Mouse (Mus musculus) liver, embryonic 16.5 days (tissue): ENCODE measurements around the gene Adssl1. TPM values are rescaled to one million over a fixed set of nuclear protein-coding genes. Genes with fewer than 3 reads are reported as not detected.

ENCODE experiments used
- ATAC-seq: fragments of 200-750 bp; cut with Nextera tagmentation; 2 replicates; pipeline ENCODE4 v1.8.0; 2017; ENCODE audit warnings: low read depth, mild to moderate bottlenecking, moderate number of reproducible peaks, moderate library complexity
- H3K27ac ChIP-seq: fragments of 300-500 bp; sonication (generic); 2 replicates; pipeline ENCODE4 v1.5.1; 2014; ENCODE audit warnings: mild to moderate bottlenecking, low read length
- H3K27me3 ChIP-seq: fragments of 300-500 bp; sonication (generic); 2 replicates; pipeline ENCODE4 v1.6.1; 2014; ENCODE audit warnings: low read depth, low read length, mixed read lengths; ENCODE audit not compliant: control insufficient read depth, insufficient read depth
- H3K36me3 ChIP-seq: fragments of 300-500 bp; sonication (generic); 2 replicates; pipeline ENCODE4 v1.6.1; 2014; ENCODE audit warnings: mild to moderate bottlenecking; ENCODE audit not compliant: control insufficient read depth, insufficient read depth
- H3K4me1 ChIP-seq: fragments of 300-500 bp; sonication (generic); 2 replicates; pipeline ENCODE4 v1.6.1; 2014; ENCODE audit warnings: low read depth, low read length, mixed read lengths; ENCODE audit not compliant: control insufficient read depth
- H3K4me2 ChIP-seq: fragments of 300-500 bp; sonication (generic); 2 replicates; pipeline ENCODE4 v1.6.1; 2014; ENCODE audit warnings: low read depth, low read length, mixed read lengths
- H3K4me3 ChIP-seq: fragments of 300-500 bp; sonication (generic); 2 replicates; pipeline ENCODE4 v1.5.1; 2014; ENCODE audit warnings: low read depth, mild to moderate bottlenecking, low read length
- H3K9ac ChIP-seq: fragments of 300-500 bp; sonication (generic); 2 replicates; pipeline ENCODE4 v1.6.1; 2014; ENCODE audit warnings: low read depth, low read length
- H3K9me3 ChIP-seq: fragments of 300-500 bp; sonication (generic); replicated peaks from 2 replicates; pipeline ENCODE4 v1.6.1; 2016; ENCODE audit warnings: low read length; ENCODE audit not compliant: control insufficient read depth
- WGBS: fragments of 180-500 bp; shearing (Covaris S2); extraction: QIAGEN DNeasy Blood & Tissue Kit; methylation state at CpG from one replicate; pipeline ENCODE4 v1.1.7; 2014; ENCODE audit not compliant: insufficient replicate concordance; 5-methylcytosine and 5-hydroxymethylcytosine counted together
- polyA plus RNA-seq: library from polyadenylated mRNA; unstranded; fragments of >200 nt; fragmentation: Nextera tagmentation; extraction: Ambion mirVana; gene quantifications from 2 replicates; pipeline ENCODE4 v1.2.1, GENCODE M21; 2015

The Adssl1 gene
- polyA plus RNA-seq, 1 experiment from 2014 or later: 14.0 TPM

GRCm38 (mm10) chr12:112596891-112597500 is 22.8 kb upstream of the Adssl1 start:
- no peak overlapping the region for H3K27ac ChIP-seq
- H3K4me2 ChIP-seq: no peak overlapping the region
- ATAC-seq: no peak
- H3K27me3 ChIP-seq: no peaks in the 10 kb centered on the region
- no peak overlapping the region for H3K9ac ChIP-seq
- H3K36me3 ChIP-seq: no peaks in the 10 kb centered on the region
- 61% methylated on average over 14 of the region's 14 CpGs for WGBS
- no peaks in the 10 kb centered on the region for H3K9me3 ChIP-seq
- peaks cover 27% of the 10 kb centered on the region for H3K4me1 ChIP-seq
- H3K4me3 ChIP-seq: no peak overlapping the region

GRCm38 (mm10) chr12:112597618-112598017 is 22.2 kb upstream of the Adssl1 start:
- Histone ChIP-seq H3K9ac (no peak overlapping the region), H3K27ac (no peak overlapping the region), H3K27me3 (no peaks in the 10 kb centered on the region), H3K4me1 (peaks cover 27% of the 10 kb centered on the region), H3K4me2 (no peak overlapping the region), H3K4me3 (no peak overlapping the region), H3K9me3 (no peaks in the 10 kb centered on the region), H3K36me3 (no peaks in the 10 kb centered on the region)
- WGBS: 73% methylated on average over 8 of the region's 8 CpGs
- ATAC-seq: no peak

GRCm38 (mm10) chr12:112599198-112599597 is 20.6 kb upstream of the Adssl1 start:
- H3K4me2 ChIP-seq: no peak overlapping the region
- no peak overlapping the region for H3K4me3 ChIP-seq
- 3% methylated on average over 4 of the region's 4 CpGs for WGBS
- ATAC-seq: peak; percentile 43; the same call in 1 of the 2 replicates
- no peaks in the 10 kb centered on the region for H3K36me3 ChIP-seq
- no peaks in the 10 kb centered on the region for H3K9me3 ChIP-seq
- H3K27me3 ChIP-seq: no peaks in the 10 kb centered on the region
- H3K9ac ChIP-seq: no peak overlapping the region
- H3K27ac ChIP-seq: no peak overlapping the region
- H3K4me1 ChIP-seq: peaks cover 20% of the 10 kb centered on the region

GRCm38 (mm10) chr12:112599942-112600611 is 19.8 kb upstream of the Adssl1 start:
- Histone ChIP-seq H3K9ac (no peak overlapping the region), H3K4me2 (no peak overlapping the region), H3K4me3 (no peak overlapping the region), H3K36me3 (no peaks in the 10 kb centered on the region), H3K27ac (no peak overlapping the region), H3K4me1 (peaks cover 11% of the 10 kb centered on the region), H3K27me3 (no peaks in the 10 kb centered on the region), H3K9me3 (no peaks in the 10 kb centered on the region)
- ATAC-seq: no peak
- WGBS: 65% methylated on average over 30 of the region's 30 CpGs

GRCm38 (mm10) chr12:112604022-112604421 is 15.8 kb upstream of the Adssl1 start:
- H3K9me3 ChIP-seq: no peaks in the 10 kb centered on the region
- 73% methylated on average over 5 of the region's 5 CpGs for WGBS
- H3K4me1 ChIP-seq: peaks cover 3% of the 10 kb centered on the region
- H3K4me2 ChIP-seq: no peak overlapping the region
- ATAC-seq: no peak
- no peak overlapping the region for H3K27ac ChIP-seq
- no peak overlapping the region for H3K4me3 ChIP-seq
- H3K9ac ChIP-seq: no peak overlapping the region
- H3K36me3 ChIP-seq: no peaks in the 10 kb centered on the region; the same call in 1 of the 2 replicates
- H3K27me3 ChIP-seq: no peaks in the 10 kb centered on the region

GRCm38 (mm10) chr12:112604709-112605649 is 14.9 kb upstream of the Adssl1 start:
- H3K9ac ChIP-seq: no peak overlapping the region
- H3K4me2 ChIP-seq: no peak overlapping the region
- no peaks in the 10 kb centered on the region for H3K9me3 ChIP-seq
- H3K27me3 ChIP-seq: no peaks in the 10 kb centered on the region
- H3K4me1 ChIP-seq: no peaks in the 10 kb centered on the region; the same call in 1 of the 2 replicates
- no peak overlapping the region for H3K4me3 ChIP-seq
- 0 out of 2 replicates have a peak, but pooled peaks have one; percentile 17 for ATAC-seq
- H3K36me3 ChIP-seq: no peaks in the 10 kb centered on the region; the same call in 1 of the 2 replicates
- WGBS: 58% methylated on average over 20 of the region's 20 CpGs
- H3K27ac ChIP-seq: no peak overlapping the region

- peak; percentile 54 for ATAC-seq
- Histone ChIP-seq H3K4me2 (no peak overlapping the region), H3K4me1 (no peaks in the 10 kb centered on the region), H3K36me3 (no peaks in the 10 kb centered on the region; the same call in 1 of the 2 replicates), H3K9me3 (no peaks in the 10 kb centered on the region), H3K9ac (no peak overlapping the region), H3K27me3 (no peaks in the 10 kb centered on the region), H3K4me3 (no peak overlapping the region), H3K27ac (no peak overlapping the region)
- 31% methylated on average over 6 of the region's 6 CpGs for WGBS
Observed at GRCm38 (mm10) chr12:112605766-112606165, 14.1 kb upstream of the Adssl1 start.

- no peak overlapping the region for H3K27ac ChIP-seq
- H3K9ac ChIP-seq: no peak overlapping the region
- no peaks in the 10 kb centered on the region for H3K27me3 ChIP-seq
- no peaks in the 10 kb centered on the region for H3K4me1 ChIP-seq
- no peak overlapping the region for H3K4me2 ChIP-seq
- H3K9me3 ChIP-seq: no peaks in the 10 kb centered on the region
- 63% methylated on average over 6 of the region's 6 CpGs for WGBS
- H3K4me3 ChIP-seq: no peak overlapping the region
- no peaks in the 10 kb centered on the region; the same call in 1 of the 2 replicates for H3K36me3 ChIP-seq
- no peak for ATAC-seq
Observed at GRCm38 (mm10) chr12:112606998-112607397, 12.8 kb upstream of the Adssl1 start.
